Mouse (Mus musculus): Measurements from ENCODE around the gene Cep57l1. TPM values are rescaled to one million over a fixed set of nuclear protein-coding genes. Genes with fewer than 3 reads are reported as not detected.

Gene Cep57l1
- polyA plus RNA-seq, 1 experiment from 2014 or later: 24.7 TPM

GRCm38 (mm10) chr10:41711467-41711866 is 98.2 kb downstream of the Cep57l1 start:
- H3K9ac ChIP-seq (ENCODE audit: low read depth, low read length): no peak overlapping the region
- H3K9me3 ChIP-seq (ENCODE audit: control insufficient read depth, low read length): no peaks in the 10 kb centered on the region
- 0 out of 2 replicates have a peak, but pooled peaks cover 4% of the 10 kb centered on the region for H3K4me1 ChIP-seq (ENCODE audit: control insufficient read depth, insufficient read depth, low read length)
- H3K4me2 ChIP-seq (replicated peaks; ENCODE audit: low read depth, low read length): no peak overlapping the region
- no peaks in the 10 kb centered on the region for H3K27me3 ChIP-seq (ENCODE audit: control insufficient read depth, insufficient read depth, low read length)
- ATAC-seq (ENCODE audit: low FRiP score, low TSS enrichment): no peak
- H3K27ac ChIP-seq (ENCODE audit: low read depth, low read length): no peak overlapping the region
- 51% methylated on average over 7 of the region's 7 CpGs for WGBS
- H3K4me3 ChIP-seq (ENCODE audit: low read length): no peak overlapping the region
- H3K36me3 ChIP-seq (ENCODE audit: control insufficient read depth, insufficient read depth, low read length): no peaks in the 10 kb centered on the region

- Histone ChIP-seq H3K4me3 (ENCODE audit: low read length) (no peak overlapping the region), H3K9me3 (ENCODE audit: control insufficient read depth, low read length) (no peaks in the 10 kb centered on the region), H3K27ac (ENCODE audit: low read depth, low read length) (no peak overlapping the region), H3K9ac (ENCODE audit: low read depth, low read length) (no peak overlapping the region), H3K27me3 (ENCODE audit: control insufficient read depth, insufficient read depth, low read length) (no peaks in the 10 kb centered on the region), H3K4me2 (replicated peaks; ENCODE audit: low read depth, low read length) (no peak overlapping the region), H3K36me3 (ENCODE audit: control insufficient read depth, insufficient read depth, low read length) (no peaks in the 10 kb centered on the region), H3K4me1 (ENCODE audit: control insufficient read depth, insufficient read depth, low read length) (no peaks in the 10 kb centered on the region)
- no peak for ATAC-seq (ENCODE audit: low FRiP score, low TSS enrichment)
- 80% methylated on average over 8 of the region's 8 CpGs for WGBS
Observed at GRCm38 (mm10) chr10:41710773-41711172, 98.9 kb downstream of the Cep57l1 start.

- Histone ChIP-seq H3K36me3 (ENCODE audit: control insufficient read depth, insufficient read depth, low read length) (no peaks in the 10 kb centered on the region), H3K4me3 (ENCODE audit: low read length) (no peak overlapping the region), H3K27me3 (ENCODE audit: control insufficient read depth, insufficient read depth, low read length) (no peaks in the 10 kb centered on the region), H3K27ac (ENCODE audit: low read depth, low read length) (no peak overlapping the region), H3K9ac (ENCODE audit: low read depth, low read length) (no peak overlapping the region), H3K4me1 (ENCODE audit: control insufficient read depth, insufficient read depth, low read length) (no peaks in the 10 kb centered on the region), H3K4me2 (replicated peaks; ENCODE audit: low read depth, low read length) (no peak overlapping the region), H3K9me3 (ENCODE audit: control insufficient read depth, low read length) (no peaks in the 10 kb centered on the region)
- 57% methylated on average over 8 of the region's 8 CpGs for WGBS
- no peak for ATAC-seq (ENCODE audit: low FRiP score, low TSS enrichment)
Observed at GRCm38 (mm10) chr10:41709341-41709740, 100.3 kb downstream of the Cep57l1 start.

GRCm38 (mm10) chr10:41699669-41700068 is 110.0 kb downstream of the Cep57l1 start:
- Histone ChIP-seq H3K9me3 (ENCODE audit: control insufficient read depth, low read length) (no peaks in the 10 kb centered on the region), H3K27ac (ENCODE audit: low read depth, low read length) (no peak overlapping the region), H3K4me3 (ENCODE audit: low read length) (no peak overlapping the region), H3K27me3 (ENCODE audit: control insufficient read depth, insufficient read depth, low read length) (no peaks in the 10 kb centered on the region), H3K4me1 (ENCODE audit: control insufficient read depth, insufficient read depth, low read length) (no peaks in the 10 kb centered on the region), H3K36me3 (ENCODE audit: control insufficient read depth, insufficient read depth, low read length) (no peaks in the 10 kb centered on the region), H3K9ac (ENCODE audit: low read depth, low read length) (no peak overlapping the region), H3K4me2 (replicated peaks; ENCODE audit: low read depth, low read length) (no peak overlapping the region)
- 80% methylated on average over 5 of the region's 5 CpGs for WGBS
- ATAC-seq (ENCODE audit: low FRiP score, low TSS enrichment): no peak

GRCm38 (mm10) chr10:41697040-41697439 is 112.6 kb downstream of the Cep57l1 start:
- ATAC-seq (ENCODE audit: low FRiP score, low TSS enrichment): no peak
- H3K4me1 ChIP-seq (ENCODE audit: control insufficient read depth, insufficient read depth, low read length): no peaks in the 10 kb centered on the region
- no peaks in the 10 kb centered on the region for H3K27me3 ChIP-seq (ENCODE audit: control insufficient read depth, insufficient read depth, low read length)
- H3K4me2 ChIP-seq (replicated peaks; ENCODE audit: low read depth, low read length): no peak overlapping the region
- no peaks in the 10 kb centered on the region for H3K36me3 ChIP-seq (ENCODE audit: control insufficient read depth, insufficient read depth, low read length)
- no peaks in the 10 kb centered on the region for H3K9me3 ChIP-seq (ENCODE audit: control insufficient read depth, low read length)
- no peak overlapping the region for H3K4me3 ChIP-seq (ENCODE audit: low read length)
- WGBS: 85% methylated on average over 11 of the region's 11 CpGs
- H3K9ac ChIP-seq (ENCODE audit: low read depth, low read length): no peak overlapping the region
- H3K27ac ChIP-seq (ENCODE audit: low read depth, low read length): no peak overlapping the region

GRCm38 (mm10) chr10:41690978-41691377 is 118.7 kb downstream of the Cep57l1 start:
- Histone ChIP-seq H3K27me3 (ENCODE audit: control insufficient read depth, insufficient read depth, low read length) (no peaks in the 10 kb centered on the region), H3K27ac (ENCODE audit: low read depth, low read length) (no peak overlapping the region), H3K36me3 (ENCODE audit: control insufficient read depth, insufficient read depth, low read length) (no peaks in the 10 kb centered on the region), H3K9me3 (ENCODE audit: control insufficient read depth, low read length) (peaks cover 4% of the 10 kb centered on the region; the same call in 1 of the 2 replicates), H3K4me2 (replicated peaks; ENCODE audit: low read depth, low read length) (no peak overlapping the region), H3K9ac (ENCODE audit: low read depth, low read length) (no peak overlapping the region), H3K4me3 (ENCODE audit: low read length) (no peak overlapping the region), H3K4me1 (ENCODE audit: control insufficient read depth, insufficient read depth, low read length) (no peaks in the 10 kb centered on the region)
- WGBS: 70% methylated on average over 4 of the region's 4 CpGs
- no peak for ATAC-seq (ENCODE audit: low FRiP score, low TSS enrichment)

GRCm38 (mm10) chr10:41689941-41690887 is 119.5 kb downstream of the Cep57l1 start:
- Histone ChIP-seq H3K4me2 (replicated peaks; ENCODE audit: low read depth, low read length) (peak overlapping the region; percentile 62), H3K27me3 (ENCODE audit: control insufficient read depth, insufficient read depth, low read length) (no peaks in the 10 kb centered on the region), H3K36me3 (ENCODE audit: control insufficient read depth, insufficient read depth, low read length) (no peaks in the 10 kb centered on the region), H3K9ac (ENCODE audit: low read depth, low read length) (peak overlapping the region; percentile 42), H3K27ac (ENCODE audit: low read depth, low read length) (no peak overlapping the region), H3K4me3 (ENCODE audit: low read length) (peak overlapping the region; percentile 38), H3K4me1 (ENCODE audit: control insufficient read depth, insufficient read depth, low read length) (no peaks in the 10 kb centered on the region), H3K9me3 (ENCODE audit: control insufficient read depth, low read length) (peaks cover 4% of the 10 kb centered on the region; the same call in 1 of the 2 replicates)
- WGBS: 23% methylated on average over 24 of the region's 24 CpGs
- ATAC-seq (ENCODE audit: low FRiP score, low TSS enrichment): peak; percentile 77

- ATAC-seq (ENCODE audit: low FRiP score, low TSS enrichment): peak; percentile 76
- Histone ChIP-seq H3K9me3 (ENCODE audit: control insufficient read depth, low read length) (peaks cover 4% of the 10 kb centered on the region; the same call in 1 of the 2 replicates), H3K4me1 (ENCODE audit: control insufficient read depth, insufficient read depth, low read length) (no peaks in the 10 kb centered on the region), H3K27me3 (ENCODE audit: control insufficient read depth, insufficient read depth, low read length) (no peaks in the 10 kb centered on the region), H3K4me2 (replicated peaks; ENCODE audit: low read depth, low read length) (peak overlapping the region; percentile 28), H3K9ac (ENCODE audit: low read depth, low read length) (no peak overlapping the region), H3K4me3 (ENCODE audit: low read length) (peak overlapping the region; percentile 8; the same call in 1 of the 2 replicates), H3K27ac (ENCODE audit: low read depth, low read length) (no peak overlapping the region), H3K36me3 (ENCODE audit: control insufficient read depth, insufficient read depth, low read length) (no peaks in the 10 kb centered on the region)
- 1% methylated on average over 21 of the region's 21 CpGs for WGBS
Observed at GRCm38 (mm10) chr10:41684548-41684996, 125.1 kb downstream of the Cep57l1 start.

Data from kidney, embryonic 14.5 days (tissue).